Mouse (Mus musculus) effector memory CD4-positive, alpha-beta T cell, adult 7 months (primary cell): ENCODE results near the gene Zfp551. TPM values are rescaled to one million over a fixed set of nuclear protein-coding genes. Genes with fewer than 3 reads are reported as not detected.

Experiments
- polyA plus RNA-seq: library from polyadenylated mRNA; unstranded; fragments of 100-300 nt; shearing (Covaris generic); gene quantifications from one replicate; pipeline ENCODE4 v1.2.1, GENCODE M21; 2017

The Zfp551 gene
- 1.9 TPM for polyA plus RNA-seq

GRCm38 (mm10) chr7:12422245-12422849 is at the start of gene Zfp551:
TSS of gene Zfp551 (minus strand) at chr7:12422751.

GRCm38 (mm10) chr7:12369173-12369572 is 53.4 kb downstream of the Zfp551 start, which contains the start of gene Vmn1r84:
TSS of gene Vmn1r84 (minus strand) at chr7:12369273.

Other genes with a start within 250 kb of the Zfp551 start
- not detected for gene Vmn1r80, start 233.5 kb downstream of the Zfp551 start, polyA plus RNA-seq
- gene Vmn1r81, start 154.5 kb downstream of the Zfp551 start, polyA plus RNA-seq: 0.04 TPM
- 0.13 TPM for gene Vmn1r82, start 122.3 kb downstream of the Zfp551 start, polyA plus RNA-seq
- not detected for gene Vmn1r83, start 93.3 kb downstream of the Zfp551 start, polyA plus RNA-seq
- not detected for gene Vmn1r84, start 53.5 kb downstream of the Zfp551 start, polyA plus RNA-seq
- gene Zfp606, start 55.5 kb upstream of the Zfp551 start, polyA plus RNA-seq: 2.3 TPM
- gene 2900092C05Rik, start 89.8 kb upstream of the Zfp551 start, polyA plus RNA-seq: not detected
- 0.11 TPM for gene Vmn2r53, start 186.0 kb upstream of the Zfp551 start, polyA plus RNA-seq
- gene Vmn2r54, start 217.6 kb upstream of the Zfp551 start, polyA plus RNA-seq: not detected